ENCODE assay signal across 8 mouse cellular contexts in the genomic region with DNA sequence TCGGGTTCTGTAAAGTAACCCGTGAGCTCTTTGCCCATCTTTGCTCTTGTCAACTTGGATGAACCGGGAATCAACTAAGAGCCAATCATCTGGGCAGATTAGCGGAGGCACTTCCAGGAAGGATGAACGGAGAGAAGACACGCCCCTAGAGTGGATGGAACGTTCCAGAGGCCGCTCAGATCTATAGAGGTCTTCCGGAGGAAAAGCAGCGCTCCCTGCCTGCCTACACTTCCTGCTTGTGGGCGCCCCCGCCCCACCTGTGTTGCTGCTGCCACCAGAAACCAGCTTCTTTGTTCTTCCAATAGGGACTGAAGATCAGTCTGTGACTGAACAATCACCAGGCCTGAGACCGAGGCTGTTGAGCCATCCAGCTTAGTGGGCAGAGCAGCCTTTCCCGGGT.
DNase-seq lines count a peak whose midpoint lies in the region; ATAC-seq and TF ChIP-seq lines count a peak whose summit lies in the region.
"Had no signal": no experiment of that assay in that cellular context is flagged by ENCODE, and none has a peak within 500 bp of the region (broad histone marks: within the 10 kb centered on the region; RNA-seq: fewer than 3 reads in every experiment).

No protein-coding gene starts in this region.

- no peaks in the 10 kb centered on the region for H3K4me1 ChIP-seq in ES-Bruce4 (ENCODE audit: control insufficient read depth, insufficient read depth, low read length)
- no peaks in the 10 kb centered on the region for H3K4me1 ChIP-seq in hindbrain, embryonic 15.5 days (replicated peaks)
- no peaks in the 10 kb centered on the region; the same call in 1 of the 2 replicates for H3K4me1 ChIP-seq in midbrain, embryonic 16.5 days (ENCODE audit: control insufficient read depth, insufficient read depth, low read length)
- H3K4me1 ChIP-seq: megakaryocyte, embryonic 14.5 days had no signal

- peak; percentile 18 for DNase-seq in WW6 (ENCODE audit: low read depth, low spot score)
- no peak for DNase-seq in right cerebral cortex, postnatal 10 days (ENCODE audit: low spot score in 2 of 2)
- no peak for DNase-seq in cerebellum, adult 11-12 months
- no peak for DNase-seq in right cerebral cortex, adult 18-20 months

- peak overlapping the region; percentile 14 for H3K4me2 ChIP-seq in hindbrain, embryonic 15.5 days
- H3K4me2 ChIP-seq in midbrain, embryonic 16.5 days (ENCODE audit: low read length) = peak overlapping the region; percentile 33

- TF ChIP-seq POLR2A in ES-Bruce4 (IDR thresholded peaks at IDR 0.05; ENCODE audit: insufficient read depth, low read length) = no peak

- TF ChIP-seq EP300 in ES-Bruce4 (IDR thresholded peaks at IDR 0.05; ENCODE audit: insufficient read depth, low read depth, low read length) = no peak

- ATAC-seq in hindbrain, embryonic 15.5 days (ENCODE audit: low FRiP score, low read depth) = no peak
- 0 out of 2 replicates have a peak, but pooled peaks have one; percentile 14 for ATAC-seq in midbrain, embryonic 16.5 days

- no peak overlapping the region for H3K27ac ChIP-seq in ES-Bruce4 (ENCODE audit: insufficient read depth, low read length)
- no peak overlapping the region for H3K27ac ChIP-seq in hindbrain, embryonic 15.5 days (replicated peaks)
- no peak overlapping the region for H3K27ac ChIP-seq in midbrain, embryonic 16.5 days (ENCODE audit: low read length)

- no peaks in the 10 kb centered on the region for H3K36me3 ChIP-seq in ES-Bruce4 (ENCODE audit: control insufficient read depth, insufficient read depth, low read length, poor library complexity, severe bottlenecking)
- H3K36me3 ChIP-seq in hindbrain, embryonic 15.5 days = no peaks in the 10 kb centered on the region
- no peaks in the 10 kb centered on the region for H3K36me3 ChIP-seq in midbrain, embryonic 16.5 days (ENCODE audit: control insufficient read depth, insufficient read depth, low read length)

- WGBS in hindbrain, embryonic 15.5 days = 59% methylated on average over 14 of the region's 14 CpGs
- WGBS in midbrain, embryonic 16.5 days = 54% methylated on average over 14 of the region's 14 CpGs

- H3K4me3 ChIP-seq in ES-Bruce4 (ENCODE audit: low read depth, low read length) = peak overlapping the region; percentile 11; the same call in 1 of the 2 replicates
- H3K4me3 ChIP-seq in hindbrain, embryonic 15.5 days = no peak overlapping the region
- no peak overlapping the region for H3K4me3 ChIP-seq in midbrain, embryonic 16.5 days (ENCODE audit: low read depth, low read length)
- H3K4me3 ChIP-seq: megakaryocyte, embryonic 14.5 days had no signal

- no peaks in the 10 kb centered on the region for H3K27me3 ChIP-seq in ES-Bruce4 (ENCODE audit: control insufficient read depth, insufficient read depth, low read length, poor library complexity, severe bottlenecking)
- no peaks in the 10 kb centered on the region for H3K27me3 ChIP-seq in hindbrain, embryonic 15.5 days
- H3K27me3 ChIP-seq in midbrain, embryonic 16.5 days (ENCODE audit: control insufficient read depth, insufficient read depth, low read depth, low read length) = no peaks in the 10 kb centered on the region
- H3K27me3 ChIP-seq: megakaryocyte, embryonic 14.5 days had no signal

- no peaks in the 10 kb centered on the region for H3K9me3 ChIP-seq in ES-Bruce4 (replicated peaks; ENCODE audit: control insufficient read depth, insufficient read depth, low read length, poor library complexity, severe bottlenecking)
- H3K9me3 ChIP-seq in hindbrain, embryonic 15.5 days = no peaks in the 10 kb centered on the region
- H3K9me3 ChIP-seq in midbrain, embryonic 16.5 days (replicated peaks; ENCODE audit: control insufficient read depth, low read length, poor library complexity, severe bottlenecking) = no peaks in the 10 kb centered on the region

- no peak for TF ChIP-seq CTCF in ES-Bruce4 (IDR thresholded peaks at IDR 0.05; ENCODE audit: low read depth, low read length)

- H3K9ac ChIP-seq in ES-Bruce4 (ENCODE audit: low read depth, poor library complexity, severe bottlenecking) = no peak overlapping the region
- no peak overlapping the region for H3K9ac ChIP-seq in hindbrain, embryonic 15.5 days
- no peak overlapping the region for H3K9ac ChIP-seq in midbrain, embryonic 16.5 days (ENCODE audit: low read depth, low read length)
